Mouse (Mus musculus) myocyte (in vitro differentiated cells): ENCODE measurements around the gene Prlr. TPM values are rescaled to one million over a fixed set of nuclear protein-coding genes. Genes with fewer than 3 reads are reported as not detected.

ENCODE experiments used
- H3K27me3 ChIP-seq: one replicate; pipeline ENCODE4 v1.6.1; 2011; ENCODE audit not compliant: control insufficient read depth, insufficient read depth, insufficient read length
- H3K36me3 ChIP-seq: one replicate; pipeline ENCODE4 v1.6.1; 2011; ENCODE audit not compliant: control insufficient read depth, insufficient read depth
- H3K4me2 ChIP-seq: one replicate; pipeline ENCODE4 v1.6.1; 2011; ENCODE audit warnings: low read depth, control low read depth
- H3K4me3 ChIP-seq: one replicate; pipeline ENCODE4 v1.5.1; 2011; ENCODE audit warnings: mild to moderate bottlenecking, control low read depth, moderate library complexity
- H3K79me2 ChIP-seq: one replicate; pipeline ENCODE4 v1.6.1; 2011; ENCODE audit not compliant: control insufficient read depth, insufficient read depth
- H3ac ChIP-seq: one replicate; pipeline ENCODE4 v1.6.1; 2011; ENCODE audit not compliant: control insufficient read depth, insufficient read length
- CEBPB ChIP-seq: IDR thresholded peaks from 2 replicates; pipeline ENCODE4 v1.6.1; 2011; ENCODE audit warnings: mild to moderate bottlenecking, moderate library complexity; ENCODE audit not compliant: poor library complexity, insufficient read depth, severe bottlenecking
- E2F4 ChIP-seq: IDR thresholded peaks from one replicate; pipeline ENCODE4 v1.6.1; 2011; ENCODE audit warnings: mild to moderate bottlenecking, control low read depth, moderate library complexity; ENCODE audit not compliant: insufficient read depth
- MAX ChIP-seq: IDR thresholded peaks from one replicate; pipeline ENCODE4 v1.6.1; 2011; ENCODE audit warnings: low read depth, mild to moderate bottlenecking, control low read depth
- MYOD1 ChIP-seq, 3 experiments: IDR thresholded peaks; one replicate each; pipeline ENCODE4 v1.6.1; 2011; ENCODE audit warnings: control low read depth in 2 of 3, low read depth in 2 of 3, mild to moderate bottlenecking in 2 of 3, moderate library complexity in 1 of 3; ENCODE audit not compliant: insufficient read length in 2 of 3, control insufficient read depth in 1 of 3
- MYOG ChIP-seq, 3 experiments: IDR thresholded peaks; one replicate each; pipeline ENCODE4 v1.6.1; 2011; ENCODE audit warnings: control low read depth in 2 of 3, low read depth in 2 of 3, mild to moderate bottlenecking in 2 of 3; ENCODE audit not compliant: insufficient read length in 2 of 3, control insufficient read depth in 1 of 3, insufficient read depth in 1 of 3
- POLR2A ChIP-seq: IDR thresholded peaks from one replicate; pipeline ENCODE4 v1.6.1; 2011; ENCODE audit warnings: low read depth, mild to moderate bottlenecking, control low read depth, moderate library complexity; ENCODE audit not compliant: insufficient read length
- POLR2AphosphoS2 ChIP-seq: IDR thresholded peaks from one replicate; pipeline ENCODE4 v1.6.1; 2011; ENCODE audit warnings: low read depth, control low read depth; ENCODE audit not compliant: insufficient read length
- REST ChIP-seq: IDR thresholded peaks from one replicate; pipeline ENCODE4 v1.6.1; 2011; ENCODE audit warnings: mild to moderate bottlenecking, control low read depth, moderate library complexity; ENCODE audit not compliant: insufficient read depth, insufficient read length
- SRF ChIP-seq: IDR thresholded peaks from one replicate; pipeline ENCODE4 v1.6.1; 2011; ENCODE audit warnings: low read depth; ENCODE audit not compliant: control insufficient read depth, insufficient read length
- TCF12 ChIP-seq: IDR thresholded peaks from one replicate; pipeline ENCODE4 v1.6.1; 2011; ENCODE audit warnings: mild to moderate bottlenecking, control low read depth; ENCODE audit not compliant: poor library complexity, insufficient read depth, severe bottlenecking
- TCF3 ChIP-seq: IDR thresholded peaks from one replicate; pipeline ENCODE4 v1.6.1; 2011; ENCODE audit warnings: low read depth, control low read depth; ENCODE audit not compliant: insufficient read length
- USF1 ChIP-seq: IDR thresholded peaks from one replicate; pipeline ENCODE4 v1.6.1; 2011; ENCODE audit warnings: low read depth, mild to moderate bottlenecking, control low read depth, moderate library complexity
- polyA plus RNA-seq: library from polyadenylated mRNA; unstranded; fragments of >200 nt; fragmentation: generic; extraction: Trizol; gene quantifications from one replicate; pipeline ENCODE4 v1.2.1, GENCODE M21; 2012; ENCODE audit warnings: missing spikeins

Prlr gene
- polyA plus RNA-seq, 1 experiment, result not detected

- no peaks in the 10 kb centered on the region for H3K27me3 ChIP-seq
Observed at GRCm38 (mm10) chr15:10276386-10276785, 99.3 kb downstream of the Prlr start.

GRCm38 (mm10) chr15:10277461-10277860 lies 100.4 kb downstream of the Prlr start:
- no peak for TF ChIP-seq MYOD1 (IDR thresholded peaks at IDR 0.05; ENCODE audit: control insufficient read depth in 1 of 3, insufficient read length in 2 of 3, low read depth in 2 of 3)
- TF ChIP-seq TCF3, result no peak
- TF ChIP-seq SRF, result no peak
- TF ChIP-seq USF1, result no peak
- TF ChIP-seq MAX, result no peak
- no peak for TF ChIP-seq E2F4
- TF ChIP-seq POLR2AphosphoS2, result no peak
- TF ChIP-seq CEBPB, result no peak
- no peak for TF ChIP-seq TCF12
- TF ChIP-seq POLR2A, result no peak
- TF ChIP-seq REST, result no peak
- TF ChIP-seq MYOG (IDR thresholded peaks at IDR 0.05; ENCODE audit: control insufficient read depth in 1 of 3, insufficient read depth in 1 of 3, insufficient read length in 2 of 3, low read depth in 2 of 3), result no peak
- Histone ChIP-seq H3K4me3 (no peak overlapping the region), H3ac (no peak overlapping the region), H3K79me2 (no peaks in the 10 kb centered on the region), H3K36me3 (no peaks in the 10 kb centered on the region), H3K4me2 (no peak overlapping the region), H3K27me3 (no peaks in the 10 kb centered on the region)

More at GRCm38 (mm10) chr15:10276386-10276785, 99.3 kb downstream of the Prlr start:
- TF ChIP-seq MYOG (IDR thresholded peaks at IDR 0.05; ENCODE audit: control insufficient read depth in 1 of 3, insufficient read depth in 1 of 3, insufficient read length in 2 of 3, low read depth in 2 of 3), result no peak
- no peak for TF ChIP-seq MYOD1 (IDR thresholded peaks at IDR 0.05; ENCODE audit: control insufficient read depth in 1 of 3, insufficient read length in 2 of 3, low read depth in 2 of 3)
- TF ChIP-seq MAX, result no peak
- TF ChIP-seq POLR2AphosphoS2, result no peak
- Histone ChIP-seq H3K4me2 (no peak overlapping the region), H3ac (no peak overlapping the region), H3K4me3 (no peak overlapping the region), H3K36me3 (no peaks in the 10 kb centered on the region), H3K79me2 (no peaks in the 10 kb centered on the region)

GRCm38 (mm10) chr15:10281546-10281945 lies 104.5 kb downstream of the Prlr start:
- Histone ChIP-seq H3K4me3 (no peak overlapping the region), H3K27me3 (no peaks in the 10 kb centered on the region), H3K79me2 (no peaks in the 10 kb centered on the region), H3K4me2 (no peak overlapping the region), H3ac (no peak overlapping the region), H3K36me3 (no peaks in the 10 kb centered on the region)
- no peak for TF ChIP-seq TCF3
- no peak for TF ChIP-seq MYOD1 (IDR thresholded peaks at IDR 0.05; ENCODE audit: control insufficient read depth in 1 of 3, insufficient read length in 2 of 3, low read depth in 2 of 3)
- TF ChIP-seq USF1, result no peak
- TF ChIP-seq CEBPB, result no peak

- no peak for TF ChIP-seq TCF12
- no peak for TF ChIP-seq POLR2AphosphoS2
- TF ChIP-seq CEBPB, result no peak
- no peak for TF ChIP-seq SRF
- no peak for TF ChIP-seq E2F4
- TF ChIP-seq USF1, result no peak
- TF ChIP-seq MAX, result no peak
- TF ChIP-seq MYOG (IDR thresholded peaks at IDR 0.05; ENCODE audit: control insufficient read depth in 1 of 3, insufficient read depth in 1 of 3, insufficient read length in 2 of 3, low read depth in 2 of 3), result no peak
- no peak for TF ChIP-seq TCF3
- no peaks in the 10 kb centered on the region for H3K27me3 ChIP-seq
- H3K4me2 ChIP-seq, result no peak overlapping the region
- no peaks in the 10 kb centered on the region for H3K79me2 ChIP-seq
- no peak overlapping the region for H3K4me3 ChIP-seq
- no peaks in the 10 kb centered on the region for H3K36me3 ChIP-seq
- H3ac ChIP-seq, result no peak overlapping the region
Observed at GRCm38 (mm10) chr15:10283661-10284060, 106.6 kb downstream of the Prlr start.

- Histone ChIP-seq H3K79me2 (no peaks in the 10 kb centered on the region), H3K4me3 (no peak overlapping the region), H3K36me3 (no peaks in the 10 kb centered on the region), H3K27me3 (no peaks in the 10 kb centered on the region), H3ac (no peak overlapping the region), H3K4me2 (no peak overlapping the region)
- TF ChIP-seq E2F4 (no peak), CEBPB (no peak), POLR2A (no peak), TCF3 (no peak), MYOG (IDR thresholded peaks at IDR 0.05; ENCODE audit: control insufficient read depth in 1 of 3, insufficient read depth in 1 of 3, insufficient read length in 2 of 3, low read depth in 2 of 3) (no peak), SRF (no peak), USF1 (no peak), REST (no peak), MAX (no peak), MYOD1 (IDR thresholded peaks at IDR 0.05; ENCODE audit: control insufficient read depth in 1 of 3, insufficient read length in 2 of 3, low read depth in 2 of 3) (no peak), POLR2AphosphoS2 (no peak), TCF12 (no peak)
Observed at GRCm38 (mm10) chr15:10296570-10296969, 119.5 kb downstream of the Prlr start.
